Mouse (Mus musculus) liver, adult 2 months (tissue): ENCODE results near the gene Atg16l2. TPM values are rescaled to one million over a fixed set of nuclear protein-coding genes. Genes with fewer than 3 reads are reported as not detected.

Experiments
- DNase-seq: peaks from one replicate; pipeline ENCODE4 v3.0.0-alpha.2; 2011; ENCODE audit warnings: low read depth, low spot score; ENCODE audit errors: extremely low read depth
- H3K27ac ChIP-seq: fragments of 200-500 bp; replicated peaks from 2 replicates; pipeline ENCODE4 v1.5.1; 2012; ENCODE audit warnings: low read depth, mild to moderate bottlenecking, control low read depth, inconsistent platforms, low read length; ENCODE audit not compliant: insufficient read depth
- H3K27me3 ChIP-seq: fragments of 200-500 bp; 2 replicates; pipeline ENCODE4 v1.6.1; 2012; ENCODE audit warnings: mild to moderate bottlenecking, moderate library complexity, low read length, inconsistent platforms; ENCODE audit not compliant: control insufficient read depth, insufficient read depth
- H3K36me3 ChIP-seq: fragments of 200-500 bp; 2 replicates; pipeline ENCODE4 v1.6.1; 2012; ENCODE audit warnings: low read length, inconsistent platforms; ENCODE audit not compliant: control insufficient read depth, insufficient read depth
- H3K4me1 ChIP-seq: fragments of 200-500 bp; 2 replicates; pipeline ENCODE4 v1.6.1; 2011; ENCODE audit warnings: low read length; ENCODE audit not compliant: control insufficient read depth, insufficient read depth
- H3K4me3 ChIP-seq: fragments of 200-500 bp; 2 replicates; pipeline ENCODE4 v1.5.1; 2011; ENCODE audit warnings: low read depth, mild to moderate bottlenecking, control low read depth, low read length, moderate library complexity; ENCODE audit not compliant: insufficient read depth
- H3K79me2 ChIP-seq: fragments of 200-500 bp; 2 replicates; pipeline ENCODE4 v1.6.1; 2012; ENCODE audit warnings: inconsistent platforms, mild to moderate bottlenecking, low read length, moderate library complexity; ENCODE audit not compliant: control insufficient read depth, insufficient read depth
- H3K9ac ChIP-seq: fragments of 200-500 bp; 2 replicates; pipeline ENCODE4 v1.6.1; 2012; ENCODE audit warnings: low read depth, mild to moderate bottlenecking, control low read depth, inconsistent platforms, low read length
- CTCF ChIP-seq: fragments of 200-500 bp; IDR thresholded peaks from 2 replicates; pipeline ENCODE4 v1.5.1; 2011; ENCODE audit warnings: low read depth, low read length, control low read depth
- POLR2A ChIP-seq: fragments of 200-500 bp; IDR thresholded peaks from 2 replicates; pipeline ENCODE4 v1.6.1; 2011; ENCODE audit warnings: low read length, control low read depth; ENCODE audit not compliant: insufficient read depth; ENCODE audit errors: extremely low read depth
- WGBS: fragments of 180-500 bp; shearing (Covaris S2); methylation state at CpG from one replicate; pipeline ENCODE4 v1.1.7; 2018; 5-methylcytosine and 5-hydroxymethylcytosine counted together
- polyA plus RNA-seq: library from polyadenylated mRNA; depleted of rRNA; stranded (reverse); fragments of >200 nt; gene quantifications from 2 replicates; pipeline ENCODE4 v1.2.3, GENCODE M21; 2012
- total RNA-seq: library from RNA; depleted of rRNA; stranded (reverse); fragments of >200 nt; gene quantifications from 2 replicates; pipeline ENCODE4 v1.2.3, GENCODE M21; 2014

Atg16l2 gene
- total and polyA plus RNA-seq, 2 experiments, result 9.1 to 13.8 TPM

DNA sequence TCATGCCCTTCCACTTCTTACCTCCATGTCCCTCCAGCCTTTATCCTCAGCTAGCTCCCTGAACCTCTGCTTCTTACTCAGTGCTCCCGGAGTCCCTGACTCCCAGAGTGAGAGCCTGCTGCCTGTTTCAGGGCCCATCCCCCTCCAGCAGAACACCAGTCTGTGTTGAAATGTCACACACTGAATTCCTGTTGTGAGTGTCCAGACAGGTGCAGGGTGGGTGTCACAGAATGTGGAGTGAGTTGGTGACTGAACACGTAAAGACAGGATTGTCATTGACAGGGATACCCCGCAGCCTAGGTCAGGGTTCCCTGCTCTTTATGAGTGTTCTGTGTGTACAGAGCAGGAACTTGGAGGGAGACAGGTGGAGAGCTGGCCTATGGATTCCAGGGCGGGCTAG is 42.8 kb upstream of the Atg16l2 start:
- DNase-seq, result peak; percentile 26
- no peak for TF ChIP-seq POLR2A
- TF ChIP-seq CTCF, result no peak
- Histone ChIP-seq H3K9ac (0 out of 2 replicates have a peak overlapping the region, but pooled peaks have one; percentile 16), H3K27ac (no peak overlapping the region; the same call in none of the 2 replicates), H3K27me3 (no peaks in the 10 kb centered on the region), H3K36me3 (peaks cover 43% of the 10 kb centered on the region), H3K4me1 (peaks cover 61% of the 10 kb centered on the region), H3K79me2 (no peaks in the 10 kb centered on the region), H3K4me3 (no peak overlapping the region)
- WGBS, result 66% methylated on average over 4 of the region's 4 CpGs

DNA sequence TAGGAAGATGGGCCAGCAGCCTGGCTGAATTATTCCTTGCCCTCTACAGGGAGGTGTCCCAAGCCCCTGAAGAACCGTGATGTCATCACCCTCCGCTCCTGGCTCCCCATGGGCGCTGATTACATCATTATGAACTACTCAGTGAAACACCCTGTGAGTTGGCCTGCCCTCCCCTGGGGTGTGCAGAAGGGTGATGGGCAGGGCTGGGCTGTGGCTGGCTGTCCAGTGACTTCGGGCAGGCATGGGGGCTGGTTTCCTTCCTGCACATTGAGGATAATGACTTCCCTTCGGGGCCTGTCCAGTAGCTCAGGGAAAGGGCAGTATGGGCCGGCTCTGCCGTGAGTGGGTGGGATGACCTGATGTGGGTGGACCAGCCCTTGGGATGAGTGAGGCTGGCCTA is 41.1 kb upstream of the Atg16l2 start:
- no peak for TF ChIP-seq CTCF
- no peak for TF ChIP-seq POLR2A
- Histone ChIP-seq H3K4me3 (no peak overlapping the region), H3K79me2 (no peaks in the 10 kb centered on the region), H3K36me3 (peaks cover 55% of the 10 kb centered on the region), H3K4me1 (peaks cover 58% of the 10 kb centered on the region), H3K27me3 (no peaks in the 10 kb centered on the region), H3K9ac (peak overlapping the region; percentile 7; the same call in 1 of the 2 replicates), H3K27ac (peak overlapping the region; percentile 6; the same call in 1 of the 2 replicates)
- DNase-seq, result peak; percentile 27
- WGBS, result 29% methylated on average over 7 of the region's 7 CpGs

DNA sequence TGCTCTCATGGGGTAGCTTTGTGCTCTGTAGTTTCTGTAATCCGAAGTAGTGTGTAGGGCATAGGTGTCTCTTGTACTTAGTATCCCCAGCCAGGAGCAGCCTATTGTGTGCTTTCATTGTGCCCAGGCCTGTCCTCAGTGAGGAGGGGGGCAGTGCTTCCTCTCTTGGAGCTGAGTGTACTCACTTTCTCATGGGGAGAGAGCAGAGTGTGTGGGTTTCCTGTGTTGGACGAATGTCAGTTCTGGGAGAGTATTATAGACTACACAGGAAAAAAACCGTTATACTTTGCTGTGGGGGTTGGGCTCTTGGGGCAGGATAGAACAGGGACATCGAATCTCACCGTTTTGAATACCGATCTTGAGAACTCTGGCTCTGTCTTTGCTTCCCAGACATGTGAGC is 39.4 kb upstream of the Atg16l2 start:
- H3K4me3 ChIP-seq, result no peak overlapping the region
- peak overlapping the region; percentile 17; the same call in 1 of the 2 replicates for H3K9ac ChIP-seq
- peaks cover 66% of the 10 kb centered on the region for H3K36me3 ChIP-seq
- peaks cover 1% of the 10 kb centered on the region; the same call in 1 of the 2 replicates for H3K79me2 ChIP-seq
- peaks cover 61% of the 10 kb centered on the region for H3K4me1 ChIP-seq
- TF ChIP-seq CTCF (no peak), POLR2A (no peak)
- no peak for DNase-seq
- H3K27me3 ChIP-seq, result no peaks in the 10 kb centered on the region
- no peak overlapping the region for H3K27ac ChIP-seq
- 14% methylated on average over 6 of the region's 6 CpGs for WGBS

DNA sequence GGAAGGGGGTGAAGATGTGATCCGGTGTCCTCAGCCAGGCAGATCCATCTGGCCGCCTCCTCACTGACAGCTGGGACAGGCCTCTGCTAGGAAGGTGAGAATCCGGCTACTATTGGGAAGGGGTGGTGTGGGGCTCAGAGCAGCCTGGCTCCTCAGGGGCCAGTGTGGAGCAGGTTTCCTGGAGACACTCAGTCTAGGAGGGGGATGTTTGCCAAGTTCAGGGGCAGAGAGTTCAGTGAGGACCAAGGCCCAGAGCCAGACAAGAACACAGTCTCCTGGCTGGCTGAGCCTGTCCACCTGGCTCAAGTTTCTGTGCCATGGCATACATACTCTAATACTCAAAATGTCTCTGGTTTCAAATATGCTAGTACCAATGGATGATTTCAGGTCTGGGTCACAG is 35.4 kb upstream of the Atg16l2 start:
- no peak for TF ChIP-seq POLR2A
- no peak for TF ChIP-seq CTCF

DNA sequence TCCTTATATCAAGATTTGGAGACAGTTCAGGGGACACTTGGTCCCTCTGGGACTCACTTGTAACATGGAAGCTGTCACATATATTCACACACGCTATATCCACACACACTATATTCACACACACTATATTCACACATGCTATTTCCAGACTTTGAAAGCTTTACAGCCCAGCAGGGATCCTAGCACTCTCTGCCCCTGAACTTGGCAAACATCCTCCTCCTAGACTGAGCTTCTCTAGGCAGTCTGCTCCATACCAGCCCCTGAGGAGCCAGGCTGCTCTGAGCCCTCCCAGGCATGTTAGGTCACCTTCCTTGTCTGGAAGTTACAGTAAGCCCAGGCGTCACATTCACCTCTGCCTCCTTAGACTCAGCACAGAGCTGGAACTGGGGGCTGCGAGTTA is 34.6 kb upstream of the Atg16l2 start:
- H3K36me3 ChIP-seq, result peaks cover 59% of the 10 kb centered on the region
- 79% methylated on average over 3 of the region's 3 CpGs for WGBS
- DNase-seq, result peak; percentile 20

More for the DNA sequence above, 35.4 kb upstream of the Atg16l2 start:
- Histone ChIP-seq H3K79me2 (peaks cover 25% of the 10 kb centered on the region; the same call in 1 of the 2 replicates), H3K9ac (no peak overlapping the region), H3K4me3 (no peak overlapping the region), H3K36me3 (peaks cover 60% of the 10 kb centered on the region), H3K27ac (no peak overlapping the region), H3K4me1 (peaks cover 58% of the 10 kb centered on the region), H3K27me3 (no peaks in the 10 kb centered on the region)
- 38% methylated on average over 3 of the region's 3 CpGs for WGBS
- peak; percentile 81 for DNase-seq

DNA sequence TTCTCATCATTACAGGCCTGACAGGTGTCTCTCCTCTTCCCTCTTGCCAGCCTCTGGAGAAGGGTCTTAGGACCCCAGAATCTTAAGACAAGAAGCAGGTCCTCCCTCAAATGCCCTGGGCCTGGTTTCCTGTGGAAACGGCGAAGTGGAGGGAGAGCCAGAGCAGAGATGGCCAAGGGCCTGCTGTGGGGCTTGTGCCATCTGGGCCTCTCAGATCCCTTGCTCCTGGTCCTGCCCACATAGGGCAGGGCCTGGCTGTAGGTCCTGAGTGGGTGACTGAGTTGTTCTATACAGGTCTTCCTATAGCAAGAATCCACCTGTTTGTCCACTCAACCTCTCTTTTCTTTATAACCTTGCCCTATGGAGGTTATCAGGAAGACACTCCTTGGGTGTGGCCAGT is 33.2 kb upstream of the Atg16l2 start:
- WGBS, result 29% methylated on average over 2 of the region's 2 CpGs
- peak; percentile 24 for DNase-seq
- H3K9ac ChIP-seq, result no peak overlapping the region; the same call in 1 of the 2 replicates
- TF ChIP-seq CTCF, result no peak
- no peak for TF ChIP-seq POLR2A
- peak overlapping the region; percentile 46 for H3K27ac ChIP-seq
- H3K79me2 ChIP-seq, result peaks cover 27% of the 10 kb centered on the region; the same call in 1 of the 2 replicates
- H3K36me3 ChIP-seq, result peaks cover 51% of the 10 kb centered on the region
- H3K27me3 ChIP-seq, result no peaks in the 10 kb centered on the region
- no peak overlapping the region for H3K4me3 ChIP-seq
- peaks cover 62% of the 10 kb centered on the region for H3K4me1 ChIP-seq

More for the DNA sequence above, 34.6 kb upstream of the Atg16l2 start:
- Histone ChIP-seq H3K27ac (peak overlapping the region; percentile 18; the same call in 1 of the 2 replicates), H3K4me3 (no peak overlapping the region), H3K9ac (0 out of 2 replicates have a peak overlapping the region, but pooled peaks have one; percentile 31), H3K27me3 (no peaks in the 10 kb centered on the region), H3K4me1 (peaks cover 57% of the 10 kb centered on the region), H3K79me2 (peaks cover 27% of the 10 kb centered on the region; the same call in 1 of the 2 replicates)
- TF ChIP-seq POLR2A (no peak), CTCF (no peak)
